10 mouse cellular contexts compared by ENCODE assay signal in genomic region chr1:69105493-69106321, GRCm38 (mm10). TPM values are rescaled to one million over a fixed set of nuclear protein-coding genes. Genes with fewer than 3 reads are reported as not detected.
A peak's percentile ranks its signal among the peaks of the same experiment; 100 is the strongest.
DNase-seq lines count a peak whose midpoint lies in the region; ATAC-seq and TF ChIP-seq lines count a peak whose summit lies in the region.
"Had no signal": no experiment of that assay in that cellular context is flagged by ENCODE, and none has a peak within 500 bp of the region (broad histone marks: within the 10 kb centered on the region; RNA-seq: fewer than 3 reads in every experiment).

No protein-coding gene starts in this region.

- peak overlapping the region; percentile 60 for H3K9ac ChIP-seq in embryonic facial prominence, embryonic 13.5 days
- H3K9ac ChIP-seq in lung, embryonic 14.5 days: peak overlapping the region; percentile 34

- H3K9me3 ChIP-seq in embryonic facial prominence, embryonic 13.5 days: no peaks in the 10 kb centered on the region
- H3K9me3 ChIP-seq in lung, embryonic 14.5 days (ENCODE audit: low read depth, low read length): no peaks in the 10 kb centered on the region

- no peak for TF ChIP-seq CTCF in lung, embryonic 14.5 days (IDR thresholded peaks at IDR 0.05; ENCODE audit: low read depth)

- peak; percentile 32 for DNase-seq in right cerebral cortex, adult 18-20 months
- no peak for DNase-seq in right cerebral cortex, postnatal 14 days
- DNase-seq in heart, postnatal 25 days (ENCODE audit: low spot score): peak; percentile 12
- DNase-seq in kidney, postnatal 4 days: peak; percentile 73 to 82
- DNase-seq in lung, embryonic 14.5 days: peak; percentile 59
- DNase-seq in right cerebral cortex, postnatal 25 days: peak; percentile 24
- no peak for DNase-seq in spleen, postnatal 10 days (ENCODE audit: low spot score in 2 of 2)

- H3K27me3 ChIP-seq in embryonic facial prominence, embryonic 13.5 days: peaks cover 72% of the 10 kb centered on the region
- H3K27me3 ChIP-seq in lung, embryonic 14.5 days (ENCODE audit: insufficient read depth, low read length): peaks cover 42% of the 10 kb centered on the region

- peak overlapping the region; percentile 52 for H3K4me3 ChIP-seq in embryonic facial prominence, embryonic 13.5 days
- peak overlapping the region; percentile 60 for H3K4me3 ChIP-seq in lung, embryonic 14.5 days (ENCODE audit: low read depth, low read length)

- peaks cover 27% of the 10 kb centered on the region for H3K4me1 ChIP-seq in embryonic facial prominence, embryonic 13.5 days
- peaks cover 5% of the 10 kb centered on the region; the same call in 1 of the 2 replicates for H3K4me1 ChIP-seq in lung, embryonic 14.5 days (ENCODE audit: insufficient read depth)

- H3K27ac ChIP-seq in embryonic facial prominence, embryonic 13.5 days: no peak overlapping the region
- H3K27ac ChIP-seq in lung, embryonic 14.5 days (ENCODE audit: low read depth): peak overlapping the region; percentile 24; the same call in 1 of the 2 replicates

- 0% methylated on average over 29 of the region's 29 CpGs for WGBS in embryonic facial prominence, embryonic 13.5 days
- WGBS in lung, embryonic 14.5 days: under 1% methylated on average over 29 of the region's 29 CpGs

- no peak for ATAC-seq in embryonic facial prominence, embryonic 13.5 days (ENCODE audit: insufficient number of reproducible peaks, insufficient read depth, low FRiP score, low TSS enrichment, low read depth)
- peak; percentile 18; the same call in 1 of the 2 replicates for ATAC-seq in lung, embryonic 14.5 days (ENCODE audit: insufficient read depth)

- intact Hi-C loops in heart, postnatal 25 days (cut with DNase I): loop anchor here (2.0 to 5.0 kb wide), 3 partner anchors 19 to 598 kb away; no protein-coding TSS in a partner anchor

- H3K36me3 ChIP-seq in embryonic facial prominence, embryonic 13.5 days: no peaks in the 10 kb centered on the region
- no peaks in the 10 kb centered on the region for H3K36me3 ChIP-seq in lung, embryonic 14.5 days (ENCODE audit: insufficient read depth)

- peak overlapping the region; percentile 90 for H3K4me2 ChIP-seq in embryonic facial prominence, embryonic 13.5 days
- H3K4me2 ChIP-seq in lung, embryonic 14.5 days: peak overlapping the region; percentile 100

RNA-seq across cellular contexts. Expression of gene Erbb4, which starts 2.2 kb away (rescaled TPM):
- 0.56 and 0.73 TPM in 2 replicates for polyA plus RNA-seq in embryonic facial prominence, embryonic 13.5 days (2015; fragmentation: Nextera tagmentation; extraction: Ambion mirVana)
- 10 to 100 TPM; 12.2 to 14.0 TPM for total RNA-seq in heart, postnatal 25 days (2021)
- polyA plus RNA-seq in lung, embryonic 14.5 days (2014; fragmentation: Nextera tagmentation; extraction: Ambion mirVana): 1.3 and 1.6 TPM in 2 replicates
- total RNA-seq: MEL had no signal
- polyA plus RNA-seq: large intestine, adult 2 months had no signal

Comparison
In these comparisons a context has a peak if more than half of its experiments do, and no peak if none do; other contexts are left out.
1. DNase-seq: peak in right cerebral cortex, adult 18-20 months (single experiment), heart, postnatal 25 days (single experiment), kidney, postnatal 4 days (2 of 2), lung, embryonic 14.5 days (single experiment) and right cerebral cortex, postnatal 25 days (single experiment); none in right cerebral cortex, postnatal 14 days (single experiment) and spleen, postnatal 10 days (0 of 2).